Mouse (Mus musculus) gastrocnemius, postnatal 14 days (tissue): Measurements from ENCODE around the gene Il2ra. TPM values are rescaled to one million over a fixed set of nuclear protein-coding genes. Genes with fewer than 3 reads are reported as not detected.

Source experiments
- total RNA-seq, 2 experiments: library from RNA; stranded (reverse); gene quantifications; 2 replicates each; pipeline ENCODE4 v1.2.3; 2021

Il2ra gene
- total RNA-seq, 2 experiments from 2014 or later = 0.16 to 0.42 TPM

Other genes starting within 250 kb of the Il2ra start
- gene Pfkfb3, start 88.7 kb upstream of the Il2ra start, total RNA-seq = 10 to 100 TPM; 14.9 to 20.5 TPM
- 10 to 100 TPM; 45.0 to 49.5 TPM for gene Rbm17, start 38.7 kb upstream of the Il2ra start, total RNA-seq
- not detected for gene Gm17490, start 16.5 kb upstream of the Il2ra start, total RNA-seq
- gene Il15ra, start 62.5 kb downstream of the Il2ra start, total RNA-seq = 10 to 100 TPM; 10.6 to 22.8 TPM
- gene Fbh1, start 134.8 kb downstream of the Il2ra start, total RNA-seq = 10 to 100 TPM; 32.8 to 38.9 TPM
- 10 to 100 TPM; 23.3 to 26.7 TPM for gene Ankrd16, start 135.1 kb downstream of the Il2ra start, total RNA-seq